Mouse (Mus musculus) olfactory bulb, adult 2 months (tissue): Measurements from ENCODE around the gene G0s2.

Experiments used
- CTCF ChIP-seq: fragments of 200-500 bp; IDR thresholded peaks from 2 replicates; pipeline ENCODE4 v1.5.1; 2012; ENCODE audit warnings: low read depth, mild to moderate bottlenecking, low read length, moderate library complexity; ENCODE audit not compliant: insufficient read depth
- POLR2A ChIP-seq: fragments of 200-500 bp; IDR thresholded peaks from 2 replicates; pipeline ENCODE4 v1.6.1; 2012; ENCODE audit warnings: mild to moderate bottlenecking, low read depth, low read length, moderate library complexity; ENCODE audit not compliant: insufficient read depth

DNA sequence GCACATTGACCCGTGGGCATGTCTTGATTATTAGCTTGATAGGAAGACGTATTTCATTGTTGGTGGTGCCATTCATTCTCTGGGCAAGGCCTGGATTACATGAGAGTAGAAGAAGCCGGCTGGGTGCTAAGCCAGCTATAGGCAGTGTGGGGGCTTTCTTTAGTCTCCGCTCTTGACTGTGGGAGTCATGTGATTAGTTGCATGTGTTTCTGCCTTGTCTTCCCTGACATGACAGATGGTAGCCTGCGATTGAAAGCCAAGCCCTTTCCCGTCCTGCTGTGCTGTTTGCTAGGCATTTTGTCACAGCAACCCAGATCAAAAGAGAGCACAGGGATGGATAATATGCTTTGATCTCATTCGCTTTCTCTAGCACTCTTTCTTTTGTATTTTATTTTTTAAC, 32.4 kb upstream of the G0s2 start:
- no peak for TF ChIP-seq CTCF
- TF ChIP-seq POLR2A = no peak
